Mouse (Mus musculus) liver, embryonic 14.5 days (tissue): ENCODE data around the gene Phc2.

Source experiments
- CTCF ChIP-seq: IDR thresholded peaks from 2 replicates; pipeline ENCODE4 v1.5.1; 2016; ENCODE audit warnings: antibody characterized with exemption, low read depth, control low read depth
- EP300 ChIP-seq: IDR thresholded peaks from 2 replicates; pipeline ENCODE4 v1.6.1; 2016; ENCODE audit warnings: antibody characterized with exemption, low read depth

DNA sequence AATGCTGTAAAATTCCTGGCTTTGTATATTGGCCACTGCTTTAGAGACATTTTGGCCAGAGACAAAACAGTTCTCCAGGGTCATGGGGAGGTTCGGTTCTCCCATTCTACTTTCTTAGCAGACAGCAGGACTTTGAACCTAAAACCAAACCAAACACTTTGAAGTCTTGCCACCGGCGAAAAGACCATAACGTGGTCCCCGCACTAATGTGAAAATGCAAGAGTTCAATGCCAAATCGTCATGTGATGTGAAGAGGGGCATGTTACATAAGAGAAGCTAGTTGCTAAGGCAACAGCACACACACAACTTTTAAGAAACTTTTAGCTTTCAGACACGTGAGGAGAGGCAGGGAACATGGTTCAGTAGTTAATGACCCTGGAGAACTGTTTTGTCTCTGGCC lies 19.1 kb upstream of the Phc2 start:
- TF ChIP-seq CTCF (no peak), EP300 (no peak)
